Mouse (Mus musculus): ENCODE data around the gene Gprc5c. TPM values are rescaled to one million over a fixed set of nuclear protein-coding genes. Genes with fewer than 3 reads are reported as not detected.
"Not testable (repeated sequence)": the region's sequence is repeated elsewhere in the genome, so short reads cannot be mapped to it uniquely, and the experiment has no call there.

Gene Gprc5c
- polyA plus RNA-seq, 2 experiments = 34.1 to 35.5 TPM

DNA sequence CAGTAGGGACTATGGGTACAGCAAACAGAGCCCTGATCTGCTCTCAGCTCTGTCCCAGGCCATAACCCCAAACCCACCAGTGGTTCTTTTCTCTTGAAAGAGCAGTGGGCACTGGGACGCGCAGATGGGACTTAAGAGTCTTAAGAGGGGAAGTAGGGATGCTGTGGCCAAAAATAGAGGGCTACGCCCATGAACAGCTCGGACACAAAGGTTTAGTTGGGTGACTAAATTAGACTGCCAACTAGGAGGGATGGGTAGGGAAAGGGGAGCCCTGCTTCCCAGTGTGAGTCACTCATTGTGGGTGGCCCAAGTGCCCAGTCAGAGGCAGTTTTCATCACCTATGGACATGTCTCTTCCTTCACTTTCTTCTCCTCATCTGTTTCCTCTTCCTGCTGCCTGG, 52.3 kb downstream of the Gprc5c start:
- Histone ChIP-seq H3K4me1 (ENCODE audit: control insufficient read depth, insufficient read depth, low read length) (no peaks in the 10 kb centered on the region), H3K36me3 (ENCODE audit: control insufficient read depth, insufficient read depth, low read length) (no peaks in the 10 kb centered on the region), H3K4me2 (replicated peaks; ENCODE audit: low read depth, low read length, severe bottlenecking) (no peak overlapping the region), H3K4me3 (replicated peaks; ENCODE audit: low read length) (no peak overlapping the region), H3K9ac (ENCODE audit: low read depth, low read length, severe bottlenecking) (no peak overlapping the region), H3K27ac (replicated peaks; ENCODE audit: low read depth, low read length) (no peak overlapping the region), H3K9me3 (ENCODE audit: control insufficient read depth, low read length) (no peaks in the 10 kb centered on the region), H3K27me3 (ENCODE audit: control insufficient read depth, insufficient read depth, low read length) (no peaks in the 10 kb centered on the region)
- 90% methylated on average over 4 of the region's 4 CpGs for WGBS
- no peak for ATAC-seq (ENCODE audit: low FRiP score, low read depth)
- TF ChIP-seq POLR2A (IDR thresholded peaks at IDR 0.05; ENCODE audit: borderline replicate concordance, extremely low read depth, insufficient read depth, insufficient read length) = no peak
- no peak for DNase-seq (ENCODE audit: low spot score)

DNA sequence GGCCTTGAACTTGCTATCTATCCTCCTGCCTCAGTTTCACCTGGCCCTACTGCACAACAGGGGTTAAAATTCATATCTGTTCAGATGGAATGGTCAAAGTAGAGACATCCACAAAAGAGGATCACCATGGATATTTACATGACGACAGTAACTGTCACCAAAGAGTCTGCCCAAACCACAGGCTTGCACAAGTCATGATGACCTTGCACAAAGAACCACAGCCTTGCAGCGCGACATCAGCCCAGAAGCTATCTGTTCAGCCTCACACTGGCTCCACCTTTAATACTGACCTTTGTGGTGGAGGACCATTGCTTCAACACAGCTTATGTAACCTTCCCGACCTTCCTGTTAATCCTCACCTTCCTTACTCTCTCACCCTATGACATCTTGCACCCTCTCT, 56.6 kb downstream of the Gprc5c start:
- Histone ChIP-seq H3K9ac (ENCODE audit: low read depth, low read length, severe bottlenecking) (no peak overlapping the region), H3K4me1 (ENCODE audit: control insufficient read depth, insufficient read depth, low read length) (no peaks in the 10 kb centered on the region), H3K4me2 (replicated peaks; ENCODE audit: low read depth, low read length, severe bottlenecking) (no peak overlapping the region), H3K27me3 (ENCODE audit: control insufficient read depth, insufficient read depth, low read length) (no peaks in the 10 kb centered on the region), H3K27ac (replicated peaks; ENCODE audit: low read depth, low read length) (no peak overlapping the region), H3K4me3 (replicated peaks; ENCODE audit: low read length) (no peak overlapping the region), H3K9me3 (ENCODE audit: control insufficient read depth, low read length) (no peaks in the 10 kb centered on the region), H3K36me3 (ENCODE audit: control insufficient read depth, insufficient read depth, low read length) (no peaks in the 10 kb centered on the region)
- 75% methylated on average over 4 of the region's 4 CpGs for WGBS
- ATAC-seq (ENCODE audit: low FRiP score, low read depth) (no peak), DNase-seq (ENCODE audit: low spot score) (no peak)
- TF ChIP-seq POLR2A (IDR thresholded peaks at IDR 0.05; ENCODE audit: borderline replicate concordance, extremely low read depth, insufficient read depth, insufficient read length) = no peak

DNA sequence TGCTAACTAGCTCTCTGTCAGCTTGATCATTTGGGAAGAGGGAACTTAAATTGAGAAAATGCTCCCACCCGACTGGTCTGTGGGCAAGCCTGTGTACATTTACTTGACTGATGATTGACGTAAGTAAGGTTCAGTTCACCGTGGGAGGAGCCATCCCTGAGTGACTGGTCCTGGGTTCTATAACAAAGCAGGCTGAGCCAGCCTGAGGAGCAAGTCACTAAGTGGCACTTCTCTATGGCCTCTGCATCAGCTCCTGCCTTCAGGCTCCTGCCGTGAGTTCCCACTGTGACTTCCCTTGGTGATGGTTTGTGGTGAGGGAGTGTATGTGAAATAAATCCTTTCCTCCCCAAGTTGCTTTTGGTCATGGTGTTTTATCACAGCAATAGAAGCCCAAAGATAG, 57.1 kb downstream of the Gprc5c start:
- Histone ChIP-seq H3K9ac (ENCODE audit: low read depth, low read length, severe bottlenecking) (no peak overlapping the region), H3K27me3 (ENCODE audit: control insufficient read depth, insufficient read depth, low read length) (no peaks in the 10 kb centered on the region), H3K4me1 (ENCODE audit: control insufficient read depth, insufficient read depth, low read length) (no peaks in the 10 kb centered on the region), H3K4me3 (replicated peaks; ENCODE audit: low read length) (no peak overlapping the region), H3K4me2 (replicated peaks; ENCODE audit: low read depth, low read length, severe bottlenecking) (no peak overlapping the region), H3K9me3 (ENCODE audit: control insufficient read depth, low read length) (no peaks in the 10 kb centered on the region), H3K27ac (replicated peaks; ENCODE audit: low read depth, low read length) (no peak overlapping the region), H3K36me3 (ENCODE audit: control insufficient read depth, insufficient read depth, low read length) (no peaks in the 10 kb centered on the region)
- WGBS = 55% methylated on average over 4 of the region's 4 CpGs
- no peak for ATAC-seq (ENCODE audit: low FRiP score, low read depth)
- no peak for DNase-seq (ENCODE audit: low spot score)
- TF ChIP-seq POLR2A (IDR thresholded peaks at IDR 0.05; ENCODE audit: borderline replicate concordance, extremely low read depth, insufficient read depth, insufficient read length) = no peak

DNA sequence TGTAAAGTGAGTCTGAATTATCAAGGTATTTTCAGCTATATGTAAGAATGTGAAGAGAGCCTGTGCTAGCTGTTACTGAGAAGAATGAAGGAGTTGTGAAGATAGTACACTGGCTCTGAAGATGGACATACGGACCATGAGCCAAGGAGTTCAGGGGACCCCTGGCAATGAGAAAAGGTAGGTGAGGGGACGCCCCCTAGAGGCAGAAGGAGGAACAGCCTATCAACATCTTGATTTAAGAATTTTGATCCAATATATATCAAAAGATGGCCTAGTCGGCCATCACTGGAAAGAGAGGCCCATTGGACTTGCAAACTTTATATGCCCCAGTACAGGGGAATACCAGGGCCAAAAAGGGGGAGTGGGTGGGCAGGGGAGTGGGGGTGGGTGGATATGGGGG, 58.6 kb downstream of the Gprc5c start:
- not testable (repeated sequence) for H3K27ac ChIP-seq (replicated peaks; ENCODE audit: low read depth, low read length); H3K4me2 ChIP-seq (replicated peaks; ENCODE audit: low read depth, low read length, severe bottlenecking); H3K9ac ChIP-seq (ENCODE audit: low read depth, low read length, severe bottlenecking); ATAC-seq (ENCODE audit: low FRiP score, low read depth); H3K4me3 ChIP-seq (replicated peaks; ENCODE audit: low read length); DNase-seq (ENCODE audit: low spot score); H3K36me3 ChIP-seq (ENCODE audit: control insufficient read depth, insufficient read depth, low read length); H3K9me3 ChIP-seq (ENCODE audit: control insufficient read depth, low read length); H3K4me1 ChIP-seq (ENCODE audit: control insufficient read depth, insufficient read depth, low read length); H3K27me3 ChIP-seq (ENCODE audit: control insufficient read depth, insufficient read depth, low read length)
- 38% methylated on average over 3 of the region's 3 CpGs for WGBS

- H3K27me3 ChIP-seq (ENCODE audit: control insufficient read depth, insufficient read depth, low read length) = no peaks in the 10 kb centered on the region
- ATAC-seq (ENCODE audit: low FRiP score, low read depth) (no peak; the same call in 1 of the 2 replicates), DNase-seq (ENCODE audit: low spot score) (peak; percentile 89)
- H3K4me1 ChIP-seq (ENCODE audit: control insufficient read depth, insufficient read depth, low read length) = no peaks in the 10 kb centered on the region
- H3K4me2 ChIP-seq (replicated peaks; ENCODE audit: low read depth, low read length, severe bottlenecking) = no peak overlapping the region
- WGBS = 17% methylated on average over 9 of the region's 9 CpGs
- H3K36me3 ChIP-seq (ENCODE audit: control insufficient read depth, insufficient read depth, low read length) = no peaks in the 10 kb centered on the region
- no peak overlapping the region for H3K4me3 ChIP-seq (replicated peaks; ENCODE audit: low read length)
- TF ChIP-seq POLR2A (IDR thresholded peaks at IDR 0.05; ENCODE audit: borderline replicate concordance, extremely low read depth, insufficient read depth, insufficient read length) = no peak
- H3K9me3 ChIP-seq (ENCODE audit: control insufficient read depth, low read length) = no peaks in the 10 kb centered on the region
- no peak overlapping the region for H3K9ac ChIP-seq (ENCODE audit: low read depth, low read length, severe bottlenecking)
- H3K27ac ChIP-seq (replicated peaks; ENCODE audit: low read depth, low read length) = no peak overlapping the region
Measured at GRCm38 (mm10) chr11:114912847-114913246, 61.9 kb downstream of the Gprc5c start.

GRCm38 (mm10) chr11:114914978-114915377, 64.0 kb downstream of the Gprc5c start:
- Histone ChIP-seq H3K4me3 (replicated peaks; ENCODE audit: low read length) (no peak overlapping the region), H3K36me3 (ENCODE audit: control insufficient read depth, insufficient read depth, low read length) (no peaks in the 10 kb centered on the region), H3K27ac (replicated peaks; ENCODE audit: low read depth, low read length) (no peak overlapping the region), H3K4me1 (ENCODE audit: control insufficient read depth, insufficient read depth, low read length) (no peaks in the 10 kb centered on the region), H3K27me3 (ENCODE audit: control insufficient read depth, insufficient read depth, low read length) (no peaks in the 10 kb centered on the region), H3K9me3 (ENCODE audit: control insufficient read depth, low read length) (no peaks in the 10 kb centered on the region), H3K4me2 (replicated peaks; ENCODE audit: low read depth, low read length, severe bottlenecking) (no peak overlapping the region), H3K9ac (ENCODE audit: low read depth, low read length, severe bottlenecking) (no peak overlapping the region)
- whole genome bisulfite sequencing = 20% methylated on average over 7 of the region's 7 CpGs
- ATAC-seq (ENCODE audit: low FRiP score, low read depth) (no peak), DNase-seq (ENCODE audit: low spot score) (no peak)
- TF ChIP-seq POLR2A (IDR thresholded peaks at IDR 0.05; ENCODE audit: borderline replicate concordance, extremely low read depth, insufficient read depth, insufficient read length) = no peak
